In genomic region chr16:32176896-32177686, GRCm38 (mm10) we compare ENCODE assay signal across 8 mouse cellular contexts. TPM values are rescaled to one million over a fixed set of nuclear protein-coding genes. Genes with fewer than 3 reads are reported as not detected.
DNase-seq lines count a peak whose midpoint lies in the region; ATAC-seq lines count a peak whose summit lies in the region.

No protein-coding gene starts in this region.

- no peak for DNase-seq in kidney, adult 8-10 months
- peak; percentile 54 for DNase-seq in c-Kit-positive CD71-negative TER-119-negative erythroid progenitor cells, embryonic 14.5 days (ENCODE audit: low read depth)
- DNase-seq in lung, postnatal 25 days (ENCODE audit: low spot score) = peak; percentile 48
- no peak for DNase-seq in urinary bladder, postnatal 4 days (ENCODE audit: low spot score in 2 of 2)
- DNase-seq in left cerebral cortex, postnatal 36 days (ENCODE audit: low spot score in 2 of 2) = no peak

- intact Hi-C loops in left cerebral cortex, postnatal 36 days (cut with DNase I) = no loop called here

- H3K9ac ChIP-seq in kidney, embryonic 14.5 days (ENCODE audit: low read depth, low read length) = no peak overlapping the region
- H3K9ac ChIP-seq in intestine, embryonic 15.5 days = no peak overlapping the region
- no peak overlapping the region for H3K9ac ChIP-seq in stomach, embryonic 16.5 days (ENCODE audit: low read length)

- H3K4me1 ChIP-seq in kidney, embryonic 14.5 days (ENCODE audit: control insufficient read depth, insufficient read depth, low read length) = peaks cover 12% of the 10 kb centered on the region
- H3K4me1 ChIP-seq in intestine, embryonic 15.5 days (replicated peaks) = no peaks in the 10 kb centered on the region
- H3K4me1 ChIP-seq in stomach, embryonic 16.5 days (ENCODE audit: control insufficient read depth, insufficient read depth, low read length) = 0 out of 2 replicates have a peak, but pooled peaks cover 3% of the 10 kb centered on the region

- ATAC-seq in kidney, embryonic 14.5 days (ENCODE audit: low FRiP score, low TSS enrichment) = no peak
- ATAC-seq in intestine, embryonic 15.5 days = no peak
- peak; percentile 29; the same call in 1 of the 2 replicates for ATAC-seq in stomach, embryonic 16.5 days (ENCODE audit: insufficient read depth, low FRiP score)

- 46% methylated on average over 18 of the region's 18 CpGs for WGBS in kidney, embryonic 14.5 days
- WGBS in intestine, embryonic 15.5 days = 55% methylated on average over 18 of the region's 18 CpGs
- WGBS in stomach, embryonic 16.5 days = 54% methylated on average over 18 of the region's 18 CpGs

- H3K36me3 ChIP-seq in kidney, embryonic 14.5 days (ENCODE audit: control insufficient read depth, insufficient read depth, low read length) = no peaks in the 10 kb centered on the region
- no peaks in the 10 kb centered on the region for H3K36me3 ChIP-seq in intestine, embryonic 15.5 days
- H3K36me3 ChIP-seq in stomach, embryonic 16.5 days (ENCODE audit: control insufficient read depth, insufficient read depth, low read length) = no peaks in the 10 kb centered on the region

- peak overlapping the region; percentile 43; the same call in 1 of the 2 replicates for H3K27ac ChIP-seq in kidney, embryonic 14.5 days (ENCODE audit: low read depth, low read length)
- H3K27ac ChIP-seq in intestine, embryonic 15.5 days = peak overlapping the region; percentile 51
- H3K27ac ChIP-seq in stomach, embryonic 16.5 days (ENCODE audit: low read length) = peak overlapping the region; percentile 73

- H3K9me3 ChIP-seq in kidney, embryonic 14.5 days (ENCODE audit: control insufficient read depth, low read length) = no peaks in the 10 kb centered on the region
- H3K9me3 ChIP-seq in intestine, embryonic 15.5 days = no peaks in the 10 kb centered on the region
- no peaks in the 10 kb centered on the region for H3K9me3 ChIP-seq in stomach, embryonic 16.5 days (replicated peaks; ENCODE audit: control insufficient read depth, low read length)

- H3K27me3 ChIP-seq in kidney, embryonic 14.5 days (ENCODE audit: control insufficient read depth, insufficient read depth, low read length) = no peaks in the 10 kb centered on the region
- no peaks in the 10 kb centered on the region for H3K27me3 ChIP-seq in intestine, embryonic 15.5 days (replicated peaks)
- H3K27me3 ChIP-seq in stomach, embryonic 16.5 days (ENCODE audit: control insufficient read depth, insufficient read depth, low read length) = no peaks in the 10 kb centered on the region

- peak overlapping the region; percentile 20; the same call in 1 of the 2 replicates for H3K4me2 ChIP-seq in kidney, embryonic 14.5 days (replicated peaks; ENCODE audit: low read depth, low read length)
- peak overlapping the region; percentile 11 for H3K4me2 ChIP-seq in intestine, embryonic 15.5 days (replicated peaks)
- H3K4me2 ChIP-seq in stomach, embryonic 16.5 days (ENCODE audit: low read depth, low read length) = peak overlapping the region; percentile 27; the same call in 1 of the 2 replicates

- no peak overlapping the region for H3K4me3 ChIP-seq in kidney, embryonic 14.5 days (ENCODE audit: low read length)
- H3K4me3 ChIP-seq in intestine, embryonic 15.5 days (replicated peaks) = no peak overlapping the region
- no peak overlapping the region for H3K4me3 ChIP-seq in stomach, embryonic 16.5 days (replicated peaks; ENCODE audit: low read length)

RNA-seq across cellular contexts. Expression of gene Bex6, which starts 2.5 kb away (rescaled TPM):
- not detected in 2 replicates for polyA plus RNA-seq in kidney, embryonic 14.5 days (2014; fragmentation: Nextera tagmentation; extraction: Ambion mirVana)
- polyA plus RNA-seq in intestine, embryonic 15.5 days (2015; fragmentation: Nextera tagmentation; extraction: Ambion mirVana) = 0.30 and 0.34 TPM in 2 replicates
- 0.14 TPM in 1 of 2 replicates, not detected in the other for polyA plus RNA-seq in stomach, embryonic 16.5 days (2015; fragmentation: Nextera tagmentation; extraction: Ambion mirVana)
- not detected for total RNA-seq in left cerebral cortex, postnatal 36 days (2021)

RNA-seq across cellular contexts. Expression of gene Nrros, which starts 11.7 kb away (rescaled TPM):
- 14.4 and 18.7 TPM in 2 replicates for polyA plus RNA-seq in kidney, embryonic 14.5 days (2014; fragmentation: Nextera tagmentation; extraction: Ambion mirVana)
- polyA plus RNA-seq in intestine, embryonic 15.5 days (2015; fragmentation: Nextera tagmentation; extraction: Ambion mirVana) = 13.7 and 13.8 TPM in 2 replicates
- 17.6 and 21.9 TPM in 2 replicates for polyA plus RNA-seq in stomach, embryonic 16.5 days (2015; fragmentation: Nextera tagmentation; extraction: Ambion mirVana)
- total RNA-seq in left cerebral cortex, postnatal 36 days (2021) = 1 to 10 TPM; 7.5 to 9.2 TPM

Comparison
In these comparisons a context has a peak if more than half of its experiments do, and no peak if none do; other contexts are left out.
1. DNase-seq: peak in c-Kit-positive CD71-negative TER-119-negative erythroid progenitor cells, embryonic 14.5 days (single experiment) and lung, postnatal 25 days (single experiment); none in kidney, adult 8-10 months (0 of 2), urinary bladder, postnatal 4 days (0 of 2) and left cerebral cortex, postnatal 36 days (0 of 2).
2. Peak in every context shown above with its lines, with median percentiles within 50 percentile points of each other: H3K27ac ChIP-seq and H3K4me2 ChIP-seq.